Comparison of ENCODE assay signal across 10 mouse cellular contexts in genomic region chr3:130337857-130338256, GRCm38 (mm10).
DNase-seq lines count a peak whose midpoint lies in the region; ATAC-seq and TF ChIP-seq lines count a peak whose summit lies in the region.
"Had no signal": no experiment of that assay in that cellular context is flagged by ENCODE, and none has a peak within 500 bp of the region (broad histone marks: within the 10 kb centered on the region; RNA-seq: fewer than 3 reads in every experiment).

No protein-coding gene starts in this region.

- no peak for TF ChIP-seq CTCF in intestine, postnatal 0 days (IDR thresholded peaks at IDR 0.05; ENCODE audit: low read depth)

- 52% methylated on average over 13 of the region's 13 CpGs for WGBS in intestine, postnatal 0 days
- 77% methylated on average over 13 of the region's 13 CpGs for WGBS in midbrain, embryonic 10.5 days

- no peak overlapping the region for H3K27ac ChIP-seq in intestine, postnatal 0 days (ENCODE audit: low read depth, low read length)
- H3K27ac ChIP-seq in midbrain, embryonic 10.5 days (replicated peaks), result peak overlapping the region; percentile 49; the same call in 1 of the 2 replicates
- H3K27ac ChIP-seq: macrophage had no signal

- no peak overlapping the region for H3K4me3 ChIP-seq in intestine, postnatal 0 days (ENCODE audit: low read depth, low read length)
- no peak overlapping the region for H3K4me3 ChIP-seq in midbrain, embryonic 10.5 days

- intact Hi-C loops in gastrocnemius, postnatal 14 days (cut with DNase I; ENCODE audit: low total_unique reads), result no loop called here

- no peak overlapping the region for H3K9ac ChIP-seq in intestine, postnatal 0 days (ENCODE audit: low read depth, low read length)

- H3K9me3 ChIP-seq in intestine, postnatal 0 days (ENCODE audit: control insufficient read depth), result no peaks in the 10 kb centered on the region
- no peaks in the 10 kb centered on the region for H3K9me3 ChIP-seq in midbrain, embryonic 10.5 days (replicated peaks)

- H3K27me3 ChIP-seq in intestine, postnatal 0 days (replicated peaks; ENCODE audit: control insufficient read depth, insufficient read depth, low read length), result no peaks in the 10 kb centered on the region
- H3K27me3 ChIP-seq in midbrain, embryonic 10.5 days (ENCODE audit: low read depth, poor library complexity, severe bottlenecking), result no peaks in the 10 kb centered on the region
- H3K27me3 ChIP-seq: CH12.LX had no signal

- H3K36me3 ChIP-seq in intestine, postnatal 0 days (ENCODE audit: control insufficient read depth, insufficient read depth), result no peaks in the 10 kb centered on the region
- no peaks in the 10 kb centered on the region for H3K36me3 ChIP-seq in midbrain, embryonic 10.5 days

- DNase-seq in gastrocnemius, adult 18-20 months (ENCODE audit: low spot score), result peak; percentile 1
- no peak for DNase-seq in gastrocnemius, adult 8-10 months (ENCODE audit: low spot score in 2 of 2)
- DNase-seq in adrenal gland, adult 8-10 months, result peak; percentile 5
- peak; percentile 9 for DNase-seq in gastrocnemius, postnatal 14 days
- no peak for DNase-seq in midbrain, embryonic 10.5 days (ENCODE audit: low spot score)
- no peak for DNase-seq in B cell, adult 2 months

- peak overlapping the region; percentile 48 for H3K4me2 ChIP-seq in intestine, postnatal 0 days (replicated peaks; ENCODE audit: low read depth)

- no peak for ATAC-seq in intestine, postnatal 0 days
- no peak for ATAC-seq in CD4-positive, CD25-positive, alpha-beta regulatory T cell, adult 4 months

- no peaks in the 10 kb centered on the region for H3K4me1 ChIP-seq in intestine, postnatal 0 days (replicated peaks; ENCODE audit: control insufficient read depth, insufficient read depth, low read length)
- H3K4me1 ChIP-seq in midbrain, embryonic 10.5 days, result 0 out of 2 replicates have a peak, but pooled peaks cover 2% of the 10 kb centered on the region

Comparison
In these comparisons a context has a peak if more than half of its experiments do, and no peak if none do; other contexts are left out.
1. DNase-seq: peak in gastrocnemius, adult 18-20 months (single experiment), adrenal gland, adult 8-10 months (single experiment) and gastrocnemius, postnatal 14 days (single experiment); none in gastrocnemius, adult 8-10 months (0 of 2), midbrain, embryonic 10.5 days (single experiment) and B cell, adult 2 months (0 of 2).